Mouse (Mus musculus): ENCODE results near the gene Tagln.

Tagln gene

DNA sequence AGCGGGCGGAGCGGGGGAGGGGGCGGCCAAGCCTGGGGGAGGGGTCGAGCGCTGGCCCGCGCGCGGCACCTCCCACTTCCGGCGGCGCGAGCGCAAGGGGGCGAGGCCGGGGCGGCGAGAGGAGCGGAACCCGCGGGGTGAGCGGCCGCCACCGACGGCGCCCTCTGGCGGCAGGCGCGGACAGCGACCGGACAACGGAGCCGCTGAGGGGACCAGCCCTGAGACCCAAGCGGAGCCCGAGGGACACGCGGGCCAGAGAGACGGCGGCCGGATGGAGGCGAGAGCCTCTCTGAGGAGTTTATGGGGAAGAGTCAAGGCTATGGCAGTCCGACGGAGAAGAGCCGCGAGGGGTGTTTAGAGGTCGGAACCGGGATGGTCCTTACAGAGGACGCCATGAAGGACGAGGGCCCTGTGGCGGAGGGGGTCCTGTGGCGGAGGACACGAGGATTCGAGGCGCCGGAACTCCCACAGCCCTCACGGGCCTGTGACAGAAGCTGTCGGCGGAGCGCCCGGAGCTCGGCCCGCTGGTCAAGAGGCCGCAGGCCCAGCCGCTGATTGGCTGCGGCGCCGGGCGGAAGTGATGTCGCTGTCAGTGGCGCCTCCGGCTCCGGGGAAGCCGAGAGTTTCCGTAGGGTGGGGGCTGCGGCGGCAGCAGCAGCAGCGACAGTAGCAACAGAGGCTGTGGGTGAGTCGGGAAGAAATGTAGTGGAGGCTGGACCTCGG lies 29.3 kb downstream of the Tagln start, which contains the start of the genes Pcsk7 and Rnf214:
Pcsk7 (plus strand) TSS at position 143 of the 723 bp plus-strand sequence.
Rnf214 (minus strand) TSS at position 557 of the 723 bp plus-strand sequence.
- peak; percentile 94 for DNase-seq (ENCODE audit: low spot score in 2 of 2)

DNA sequence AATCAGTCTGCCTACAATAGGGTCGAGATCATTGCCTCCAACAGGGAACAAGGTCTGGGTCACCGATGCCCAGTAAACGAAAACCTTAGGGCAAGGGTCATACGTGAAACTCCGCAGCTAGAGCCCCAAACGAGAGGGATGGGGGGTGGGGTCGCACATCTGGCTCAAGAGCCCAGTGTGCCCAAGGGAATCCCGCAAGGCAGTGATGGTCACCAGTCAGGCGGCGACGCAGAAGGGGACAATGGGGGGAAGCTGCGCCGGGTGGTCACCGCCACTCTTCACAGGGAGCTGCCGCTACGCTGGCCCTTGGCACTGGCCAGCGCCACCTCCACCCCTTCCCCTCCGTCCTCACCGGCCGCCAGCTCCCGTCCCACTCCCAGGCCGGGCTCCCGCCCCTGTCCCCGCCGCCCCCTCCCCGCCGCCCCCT lies 30.0 kb downstream of the Tagln start:
- peak in 1 of 2 experiments; percentile 56 for DNase-seq (ENCODE audit: low spot score in 2 of 2)

DNA sequence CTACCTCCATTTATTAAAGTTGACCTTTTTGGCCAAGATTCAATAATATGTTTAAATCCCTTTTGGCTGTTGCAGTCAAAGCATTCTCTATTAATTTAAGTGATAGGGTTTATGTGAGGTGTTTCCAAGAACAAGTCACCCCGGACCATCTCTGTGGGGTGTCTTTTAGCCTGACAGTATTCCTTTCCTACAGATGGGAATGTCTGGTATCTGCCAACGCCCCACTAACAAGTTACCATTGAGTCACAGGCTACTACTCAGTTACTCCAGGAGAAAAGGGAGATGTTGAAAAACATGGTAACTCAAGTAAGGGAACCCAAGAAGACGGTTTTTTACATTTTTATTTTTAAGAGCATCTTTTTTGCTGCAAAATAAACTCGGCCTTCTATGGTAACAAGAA lies 30.7 kb downstream of the Tagln start:
- DNase-seq (ENCODE audit: low spot score in 2 of 2): no peak

DNA sequence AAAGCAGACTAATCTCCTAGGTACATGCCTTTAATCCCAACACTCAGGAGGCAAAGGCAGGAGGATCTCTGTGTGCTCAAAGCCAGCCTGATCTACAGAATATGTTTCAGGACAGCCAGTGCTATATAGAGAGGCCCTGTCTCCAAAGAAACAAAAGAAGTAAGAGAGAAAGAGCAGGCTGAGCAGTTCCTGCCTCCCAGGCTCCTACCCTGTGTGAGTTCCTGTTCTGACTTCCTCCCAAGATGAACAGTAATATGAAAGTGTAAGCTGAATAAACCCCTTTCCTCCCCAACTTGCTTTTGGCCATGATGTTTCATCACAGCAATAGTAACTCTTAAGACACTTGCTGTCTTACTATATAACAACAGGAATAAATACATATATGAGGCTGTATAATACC lies 42.2 kb downstream of the Tagln start:
- no peak for DNase-seq (ENCODE audit: low spot score in 2 of 2)

Data from right cerebral cortex, postnatal 10 days (tissue).